Mouse (Mus musculus) limb, embryonic 12.5 days (tissue): ENCODE measurements around the gene Naa40. TPM values are rescaled to one million over a fixed set of nuclear protein-coding genes. Genes with fewer than 3 reads are reported as not detected.
A peak's percentile ranks its signal among the peaks of the same experiment; 100 is the strongest.

Experiments
- ATAC-seq: fragments of 200-750 bp; cut with Nextera tagmentation; 2 replicates; pipeline ENCODE4 v1.8.0; 2017; ENCODE audit warnings: low read depth, moderate TSS enrichment; ENCODE audit not compliant: insufficient number of reproducible peaks, insufficient read depth, low FRiP score, low TSS enrichment
- H3K27ac ChIP-seq: fragments of 300-500 bp; sonication (generic); 2 replicates; pipeline ENCODE4 v1.5.1; 2016; ENCODE audit warnings: mild to moderate bottlenecking, moderate library complexity
- H3K27me3 ChIP-seq: fragments of 300-500 bp; sonication (generic); 2 replicates; pipeline ENCODE4 v1.6.1; 2016; ENCODE audit warnings: mild to moderate bottlenecking, moderate library complexity
- H3K36me3 ChIP-seq: fragments of 300-500 bp; sonication (generic); 2 replicates; pipeline ENCODE4 v1.6.1; 2016; ENCODE audit warnings: mild to moderate bottlenecking, moderate library complexity
- H3K4me1 ChIP-seq: fragments of 300-500 bp; sonication (generic); replicated peaks from 2 replicates; pipeline ENCODE4 v1.6.1; 2016
- H3K4me2 ChIP-seq: fragments of 300-500 bp; sonication (generic); 2 replicates; pipeline ENCODE4 v1.6.1; 2016; ENCODE audit warnings: mild to moderate bottlenecking, moderate library complexity
- H3K4me3 ChIP-seq: fragments of 300-500 bp; sonication (generic); replicated peaks from 2 replicates; pipeline ENCODE4 v1.5.1; 2016; ENCODE audit warnings: mild to moderate bottlenecking
- H3K9ac ChIP-seq: fragments of 300-500 bp; sonication (generic); replicated peaks from 2 replicates; pipeline ENCODE4 v1.6.1; 2016; ENCODE audit warnings: mild to moderate bottlenecking, moderate library complexity
- H3K9me3 ChIP-seq: fragments of 300-500 bp; sonication (generic); 2 replicates; pipeline ENCODE4 v1.6.1; 2016; ENCODE audit warnings: mild to moderate bottlenecking, moderate library complexity
- WGBS: fragments of 180-500 bp; shearing (Covaris S2); methylation state at CpG from one replicate; pipeline ENCODE4 v1.1.7; 2016; 5-methylcytosine and 5-hydroxymethylcytosine counted together
- polyA plus RNA-seq: library from polyadenylated mRNA; unstranded; fragments of >200 nt; fragmentation: Nextera tagmentation; extraction: Ambion mirVana; gene quantifications from 2 replicates; pipeline ENCODE4 v1.2.1, GENCODE M21; 2016

The Naa40 gene
- polyA plus RNA-seq, 1 experiment from 2014 or later: 73.1 TPM

DNA sequence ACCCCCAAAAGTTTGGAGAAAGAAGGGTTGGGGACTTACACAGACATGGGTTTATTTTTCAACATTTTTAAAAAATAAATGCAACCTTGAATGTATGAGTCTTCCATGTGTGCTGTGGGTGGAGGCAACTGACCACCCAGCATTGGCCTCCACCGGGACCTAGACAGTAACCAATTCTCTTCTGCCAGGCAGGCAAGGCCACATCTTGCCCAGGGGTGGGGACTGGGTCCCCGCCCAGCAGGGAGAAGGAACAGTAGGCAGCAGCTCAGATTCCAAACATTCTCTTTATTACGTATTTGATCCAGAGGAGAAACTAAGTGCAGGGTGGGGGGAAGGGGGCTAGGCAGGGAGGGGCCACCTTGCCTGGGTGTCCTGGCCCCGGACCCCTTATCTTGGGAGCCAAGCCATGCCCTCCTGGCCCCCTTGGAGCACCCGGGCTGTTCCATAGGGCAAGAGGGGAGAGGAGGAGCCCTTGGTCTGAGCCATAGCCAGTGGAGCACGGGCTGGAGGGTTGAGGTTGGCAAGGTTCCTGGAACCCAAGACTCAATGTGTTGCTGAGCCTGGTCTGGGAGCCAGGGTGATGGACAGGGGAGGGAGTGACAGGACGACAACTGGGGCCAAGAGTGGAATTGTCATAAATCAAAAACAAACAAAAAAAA is 34.3 kb upstream of the Naa40 start:
- WGBS: 55% methylated on average over 7 of the region's 7 CpGs
- H3K4me2 ChIP-seq: no peak overlapping the region
- H3K9ac ChIP-seq: 0 out of 2 replicates have a peak overlapping the region, but pooled peaks have one; percentile 23
- peak overlapping the region; percentile 59; the same call in 1 of the 2 replicates for H3K27ac ChIP-seq
- no peaks in the 10 kb centered on the region for H3K27me3 ChIP-seq
- peaks cover 42% of the 10 kb centered on the region for H3K4me1 ChIP-seq
- peaks cover 100% of the 10 kb centered on the region for H3K36me3 ChIP-seq
- no peak overlapping the region for H3K4me3 ChIP-seq
- no peaks in the 10 kb centered on the region for H3K9me3 ChIP-seq
- ATAC-seq: no peak

DNA sequence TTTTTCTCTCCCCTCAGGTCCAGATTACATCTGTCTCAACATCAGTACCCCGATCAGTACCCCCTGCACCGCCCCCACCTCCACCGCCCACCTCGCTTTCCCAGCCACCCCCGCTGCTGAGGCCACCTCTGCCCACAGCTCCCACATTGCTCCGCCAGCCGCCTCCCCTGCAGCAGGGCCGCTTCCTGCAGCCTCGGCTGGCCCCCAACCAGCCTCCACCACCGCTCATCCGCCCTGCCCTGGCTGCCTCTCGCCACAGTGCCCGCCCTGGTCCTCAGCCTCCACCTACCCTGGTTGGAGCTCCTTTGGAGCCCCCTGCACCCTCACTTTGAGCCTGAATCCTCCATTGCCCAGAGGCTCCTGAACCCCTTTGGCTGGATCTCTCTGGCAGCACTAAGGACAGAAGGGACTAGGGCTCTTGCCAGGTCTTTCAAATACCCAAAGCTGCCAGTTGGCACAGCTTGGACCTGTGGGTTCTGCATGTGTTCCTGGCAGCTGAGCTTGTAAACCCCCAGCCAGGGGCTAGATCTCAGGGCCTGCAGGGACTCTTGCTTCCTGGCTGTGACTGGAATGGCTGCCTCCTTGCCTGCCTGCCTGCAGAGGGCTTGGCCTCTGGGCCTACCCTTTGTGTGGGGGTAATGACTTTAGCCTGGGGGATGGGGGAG is 33.5 kb upstream of the Naa40 start:
- peaks cover 50% of the 10 kb centered on the region for H3K4me1 ChIP-seq

DNA sequence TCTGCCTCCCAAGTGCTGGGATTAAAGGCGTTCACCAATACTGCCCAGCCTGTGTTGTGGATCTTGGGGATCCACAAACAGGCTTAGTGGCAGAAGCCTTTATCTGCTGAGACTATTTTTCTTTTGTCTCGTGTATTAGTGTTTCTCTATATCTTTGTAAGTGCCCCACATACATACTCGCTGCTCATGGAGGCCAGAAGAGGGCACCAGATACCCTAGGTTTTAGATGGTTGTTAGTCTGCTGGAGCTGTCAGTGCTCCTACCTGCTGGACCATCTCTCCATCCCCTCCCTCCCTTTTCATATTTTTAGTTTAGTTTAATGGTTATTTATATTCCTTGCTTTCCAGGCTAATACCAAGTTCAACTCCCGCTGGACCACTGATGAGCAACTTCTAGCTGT is 32.5 kb upstream of the Naa40 start:
- H3K4me2 ChIP-seq: no peak overlapping the region
- ATAC-seq: no peak
- peaks cover 88% of the 10 kb centered on the region for H3K36me3 ChIP-seq
- no peak overlapping the region for H3K27ac ChIP-seq
- no peaks in the 10 kb centered on the region for H3K9me3 ChIP-seq
- no peak overlapping the region for H3K9ac ChIP-seq
- no peaks in the 10 kb centered on the region for H3K27me3 ChIP-seq
- no peak overlapping the region for H3K4me3 ChIP-seq
- H3K4me1 ChIP-seq: peaks cover 51% of the 10 kb centered on the region
- WGBS: 94% methylated on average over 4 of the region's 4 CpGs

More for the DNA sequence above, 33.5 kb upstream of the Naa40 start:
- ATAC-seq: no peak
- H3K4me3 ChIP-seq: no peak overlapping the region
- H3K4me2 ChIP-seq: no peak overlapping the region
- peaks cover 98% of the 10 kb centered on the region for H3K36me3 ChIP-seq
- WGBS: 82% methylated on average over 13 of the region's 13 CpGs
- H3K9ac ChIP-seq: peak overlapping the region; percentile 23; the same call in 1 of the 2 replicates
- H3K27me3 ChIP-seq: no peaks in the 10 kb centered on the region
- H3K9me3 ChIP-seq: no peaks in the 10 kb centered on the region
- H3K27ac ChIP-seq: peak overlapping the region; percentile 59; the same call in 1 of the 2 replicates

DNA sequence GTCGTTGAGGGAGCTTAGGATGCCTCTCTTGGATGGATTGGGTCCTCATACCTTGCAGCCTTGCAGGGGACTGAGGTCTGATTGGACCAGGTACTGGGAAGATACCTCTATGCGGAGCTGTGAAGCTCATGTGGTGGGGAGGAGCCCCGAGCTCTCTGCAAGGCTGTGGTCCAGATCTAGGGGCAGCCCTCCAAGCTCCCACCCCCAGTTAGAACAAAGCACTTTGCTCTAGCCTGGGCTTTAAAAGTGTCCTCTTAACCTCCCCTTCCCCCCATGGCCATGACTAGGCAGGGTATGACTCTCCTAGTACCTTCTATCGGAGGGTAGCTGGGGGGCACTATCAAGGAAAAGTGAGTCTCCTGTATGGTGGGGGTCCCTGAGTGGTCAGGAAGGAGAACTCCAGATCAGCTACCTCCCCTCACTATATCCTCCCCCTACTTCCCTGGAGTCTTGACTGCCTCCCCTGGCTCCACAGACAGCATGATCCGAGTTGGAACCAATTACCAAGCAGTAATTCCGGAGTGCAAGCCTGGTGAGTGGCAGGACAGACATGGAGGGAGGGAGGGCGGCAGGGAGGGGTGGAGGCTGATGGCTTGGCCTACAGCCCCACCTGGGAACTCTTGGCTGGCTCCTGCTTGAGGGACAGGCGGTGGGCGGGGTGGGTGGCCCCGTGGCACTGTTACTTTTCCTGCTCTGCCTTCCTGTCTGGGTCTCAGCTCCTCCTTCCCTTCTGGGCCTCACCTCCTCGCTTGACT is 28.5 kb upstream of the Naa40 start:
- H3K9me3 ChIP-seq: no peaks in the 10 kb centered on the region
- peaks cover 58% of the 10 kb centered on the region for H3K4me1 ChIP-seq
- peak; percentile 3; the same call in 1 of the 2 replicates for ATAC-seq
- H3K4me2 ChIP-seq: peak overlapping the region; percentile 87
- H3K27me3 ChIP-seq: no peaks in the 10 kb centered on the region
- peak overlapping the region; percentile 98 for H3K27ac ChIP-seq
- WGBS: 2% methylated on average over 11 of the region's 11 CpGs
- H3K9ac ChIP-seq: peak overlapping the region; percentile 96
- peak overlapping the region; percentile 91 for H3K4me3 ChIP-seq
- peaks cover 48% of the 10 kb centered on the region for H3K36me3 ChIP-seq

- H3K9me3 ChIP-seq: no peaks in the 10 kb centered on the region
- peak overlapping the region; percentile 87 for H3K4me2 ChIP-seq
- peaks cover 41% of the 10 kb centered on the region for H3K36me3 ChIP-seq
- no peaks in the 10 kb centered on the region for H3K27me3 ChIP-seq
- H3K27ac ChIP-seq: peak overlapping the region; percentile 98
- H3K4me3 ChIP-seq: peak overlapping the region; percentile 91
- peak overlapping the region; percentile 96 for H3K9ac ChIP-seq
- peak; percentile 17; the same call in 1 of the 2 replicates for ATAC-seq
- peaks cover 60% of the 10 kb centered on the region for H3K4me1 ChIP-seq
- WGBS: under 1% methylated on average over 30 of the region's 30 CpGs
These were observed 27.7 kb upstream of the Naa40 start for GRCm38 (mm10) chr19:7268722-7269090.

- no peaks in the 10 kb centered on the region for H3K9me3 ChIP-seq
- H3K4me3 ChIP-seq: peak overlapping the region; percentile 91
- H3K36me3 ChIP-seq: peaks cover 34% of the 10 kb centered on the region
- H3K27ac ChIP-seq: peak overlapping the region; percentile 98
- no peaks in the 10 kb centered on the region for H3K27me3 ChIP-seq
- H3K9ac ChIP-seq: peak overlapping the region; percentile 96
- H3K4me2 ChIP-seq: peak overlapping the region; percentile 87
- H3K4me1 ChIP-seq: peaks cover 60% of the 10 kb centered on the region
- ATAC-seq: peak; percentile 39
- WGBS: under 1% methylated on average over 74 of the region's 97 CpGs
These were observed 27.1 kb upstream of the Naa40 start for GRCm38 (mm10) chr19:7267781-7268721.

GRCm38 (mm10) chr19:7267091-7267741 is 26.2 kb upstream of the Naa40 start, which contains the start of gene Rcor2:
Gene Rcor2, plus strand, starts transcription at chr19:7267325.
- Histone ChIP-seq H3K36me3 (peaks cover 26% of the 10 kb centered on the region), H3K27me3 (no peaks in the 10 kb centered on the region), H3K9me3 (peaks cover 6% of the 10 kb centered on the region; the same call in 1 of the 2 replicates), H3K4me1 (peaks cover 60% of the 10 kb centered on the region), H3K27ac (peak within 1 kb of the TSS; percentile 98), H3K4me2 (peak within 1 kb of the TSS; percentile 87), H3K9ac (peak within 1 kb of the TSS; percentile 96), H3K4me3 (peak within 1 kb of the TSS; percentile 91)
- ATAC-seq: peak; percentile 13; the same call in 1 of the 2 replicates
- WGBS: 1% methylated on average over 28 of the region's 28 CpGs

DNA sequence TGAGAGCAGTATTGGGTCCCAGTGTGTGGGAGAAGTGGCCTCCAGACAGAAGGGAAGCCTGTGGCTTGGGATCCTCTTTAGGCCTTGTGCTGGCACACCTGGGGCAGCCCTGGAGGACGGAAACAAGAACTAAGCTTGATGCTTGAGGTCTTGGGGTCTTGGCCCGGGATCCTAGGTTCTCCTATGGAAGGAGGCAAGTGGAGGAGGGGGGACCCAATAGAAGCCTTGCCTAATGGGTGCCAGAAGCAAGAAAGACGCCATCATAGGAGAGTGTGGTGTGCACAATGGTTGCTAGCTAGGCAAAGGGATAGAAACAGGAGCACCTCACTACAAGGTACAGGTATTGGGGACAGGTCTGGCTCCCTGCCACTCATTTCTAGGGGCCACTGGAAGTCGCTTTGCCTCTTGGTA is 25.4 kb upstream of the Naa40 start:
- H3K4me3 ChIP-seq: no peak overlapping the region
- H3K27ac ChIP-seq: peak overlapping the region; percentile 98
- peaks cover 18% of the 10 kb centered on the region for H3K36me3 ChIP-seq
- H3K4me2 ChIP-seq: peak overlapping the region; percentile 87
- H3K9me3 ChIP-seq: peaks cover 7% of the 10 kb centered on the region; the same call in 1 of the 2 replicates
- H3K9ac ChIP-seq: no peak overlapping the region; the same call in 1 of the 2 replicates
- H3K4me1 ChIP-seq: peaks cover 60% of the 10 kb centered on the region
- 44% methylated on average over 4 of the region's 4 CpGs for WGBS
- no peaks in the 10 kb centered on the region for H3K27me3 ChIP-seq
- ATAC-seq: no peak

DNA sequence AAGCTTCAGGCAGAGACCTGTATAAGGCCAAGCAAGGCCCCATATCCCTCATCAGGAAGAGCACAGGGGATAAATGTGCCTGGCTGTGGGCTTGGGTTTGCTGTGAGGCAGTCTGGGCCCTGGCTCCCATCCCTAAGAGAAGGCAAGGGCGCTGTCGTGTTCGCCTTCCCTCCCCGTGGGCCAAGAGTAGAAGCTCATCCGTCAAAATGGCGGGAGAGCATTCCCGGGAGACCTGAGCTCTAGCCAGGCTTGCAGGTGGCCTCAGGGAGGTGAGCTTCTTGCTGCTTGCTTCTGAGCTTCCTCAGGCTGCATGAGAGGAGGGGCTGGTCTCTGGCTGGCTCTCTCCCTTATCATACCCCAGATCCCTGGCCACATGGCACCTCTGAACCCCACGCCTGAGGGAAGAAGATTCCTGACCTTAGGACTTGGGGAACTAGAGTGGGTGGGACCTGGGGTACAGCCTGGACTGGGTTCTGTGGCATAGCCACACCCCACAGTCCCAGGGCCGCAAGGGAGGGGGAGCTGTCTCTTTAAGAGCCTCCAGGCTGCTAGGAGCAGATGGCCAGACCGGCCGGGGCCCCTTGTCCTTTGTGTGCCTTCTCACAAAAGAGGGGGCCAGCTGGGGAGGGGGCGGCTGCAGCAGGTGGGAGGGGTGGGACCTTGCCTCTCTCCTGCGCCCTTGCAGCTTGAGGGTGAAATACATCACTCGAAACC is 24.7 kb upstream of the Naa40 start:
- Histone ChIP-seq H3K27ac (peak overlapping the region; percentile 98), H3K27me3 (no peaks in the 10 kb centered on the region), H3K4me1 (peaks cover 56% of the 10 kb centered on the region), H3K9ac (no peak overlapping the region; the same call in 1 of the 2 replicates), H3K4me3 (0 out of 2 replicates have a peak overlapping the region, but pooled peaks have one; percentile 4), H3K4me2 (peak overlapping the region; percentile 87), H3K9me3 (peaks cover 7% of the 10 kb centered on the region; the same call in 1 of the 2 replicates), H3K36me3 (peaks cover 10% of the 10 kb centered on the region)
- ATAC-seq: no peak
- WGBS: 19% methylated on average over 14 of the region's 14 CpGs
